Mouse (Mus musculus) CD4-positive, CD25-positive, alpha-beta regulatory T cell, adult 4 months (primary cell): ENCODE data around the gene Panx2. TPM values are rescaled to one million over a fixed set of nuclear protein-coding genes. Genes with fewer than 3 reads are reported as not detected.
A peak's percentile ranks its signal among the peaks of the same experiment; 100 is the strongest.

ENCODE experiments used
- ATAC-seq: one replicate; pipeline ENCODE4 v1.8.0; 2017
- polyA plus RNA-seq, 2 experiments: library from polyadenylated mRNA; unstranded; fragments of 100-300 nt; shearing (Covaris generic); gene quantifications; one replicate each; pipeline ENCODE4 v1.2.1; 2017

The Panx2 gene
- polyA plus RNA-seq, 2 experiments from 2014 or later: not detected

GRCm38 (mm10) chr15:89075478-89076147 lies 16.1 kb downstream of the Panx2 start:
- peak; percentile 59 for ATAC-seq

GRCm38 (mm10) chr15:89076156-89076731 lies 16.7 kb downstream of the Panx2 start:
- no peak for ATAC-seq

GRCm38 (mm10) chr15:89078208-89078836 lies 18.8 kb downstream of the Panx2 start:
- peak; percentile 88 for ATAC-seq

GRCm38 (mm10) chr15:89083906-89084305 lies 24.4 kb downstream of the Panx2 start:
- no peak for ATAC-seq

- ATAC-seq: no peak
These were observed 25.3 kb downstream of the Panx2 start for GRCm38 (mm10) chr15:89084826-89085225.

- peak; percentile 96 for ATAC-seq
These were observed 29.2 kb downstream of the Panx2 start, which contains the start of gene Selenoo for GRCm38 (mm10) chr15:89088607-89089247. Gene Selenoo (plus strand): TSS chr15:89089084.

GRCm38 (mm10) chr15:89089248-89090051 lies 29.9 kb downstream of the Panx2 start:
- peak; percentile 11 for ATAC-seq

GRCm38 (mm10) chr15:89090662-89091061 lies 31.1 kb downstream of the Panx2 start:
- no peak for ATAC-seq

- ATAC-seq: no peak
These were observed 32.6 kb downstream of the Panx2 start for GRCm38 (mm10) chr15:89092181-89092580.

- ATAC-seq: no peak
These were observed 37.9 kb downstream of the Panx2 start for GRCm38 (mm10) chr15:89097450-89097849.

GRCm38 (mm10) chr15:89098616-89099015 lies 39.1 kb downstream of the Panx2 start:
- ATAC-seq: no peak

- ATAC-seq: no peak
These were observed 41.3 kb downstream of the Panx2 start for GRCm38 (mm10) chr15:89100823-89101222.

- ATAC-seq: no peak
These were observed 43.1 kb downstream of the Panx2 start for GRCm38 (mm10) chr15:89102646-89103045.

GRCm38 (mm10) chr15:89103921-89104320 lies 44.4 kb downstream of the Panx2 start:
- ATAC-seq: no peak

GRCm38 (mm10) chr15:89104425-89104824 lies 44.9 kb downstream of the Panx2 start:
- no peak for ATAC-seq

GRCm38 (mm10) chr15:89106073-89106472 lies 46.5 kb downstream of the Panx2 start:
- no peak for ATAC-seq

GRCm38 (mm10) chr15:89106976-89107375 lies 47.4 kb downstream of the Panx2 start:
- no peak for ATAC-seq

- no peak for ATAC-seq
These were observed 50.6 kb downstream of the Panx2 start for GRCm38 (mm10) chr15:89110147-89110546.

GRCm38 (mm10) chr15:89118007-89118406 lies 58.5 kb downstream of the Panx2 start:
- peak; percentile 48 for ATAC-seq

GRCm38 (mm10) chr15:89122649-89123366 lies 63.3 kb downstream of the Panx2 start, which contains the start of gene Tubgcp6:
Gene Tubgcp6 (minus strand): TSS chr15:89123112.
- ATAC-seq: peak; percentile 91
